Mouse (Mus musculus) spleen, adult 2 months (tissue): ENCODE results near the gene Eml1. TPM values are rescaled to one million over a fixed set of nuclear protein-coding genes. Genes with fewer than 3 reads are reported as not detected.

Experiments
- DNase-seq, 2 experiments: peaks; one replicate each; pipeline versions ENCODE4 v3.0.0 to v3.0.0-alpha.2; 2012 to 2021; ENCODE audit warnings: low spot score in 2 of 2, low read depth in 1 of 2
- H3K27ac ChIP-seq: fragments of 200-500 bp; 2 replicates; pipeline ENCODE4 v1.5.1; 2012; ENCODE audit warnings: low read length, inconsistent platforms; ENCODE audit not compliant: insufficient read depth
- H3K27me3 ChIP-seq: fragments of 200-500 bp; 2 replicates; pipeline ENCODE4 v1.6.1; 2012; ENCODE audit warnings: mild to moderate bottlenecking, moderate library complexity, low read length, inconsistent platforms; ENCODE audit not compliant: control insufficient read depth, insufficient read depth
- H3K36me3 ChIP-seq: fragments of 200-500 bp; 2 replicates; pipeline ENCODE4 v1.6.1; 2012; ENCODE audit warnings: mild to moderate bottlenecking, low read length, inconsistent platforms; ENCODE audit not compliant: control insufficient read depth, insufficient read depth
- H3K4me1 ChIP-seq: fragments of 200-500 bp; 2 replicates; pipeline ENCODE4 v1.6.1; 2011; ENCODE audit warnings: inconsistent platforms; ENCODE audit not compliant: control insufficient read depth, insufficient read depth, insufficient read length
- H3K4me3 ChIP-seq: fragments of 200-500 bp; 2 replicates; pipeline ENCODE4 v1.5.1; 2011; ENCODE audit warnings: mild to moderate bottlenecking, inconsistent platforms; ENCODE audit not compliant: insufficient read depth, insufficient read length; ENCODE audit errors: extremely low read depth
- CTCF ChIP-seq: fragments of 200-500 bp; IDR thresholded peaks from 2 replicates; pipeline ENCODE4 v1.5.1; 2011; ENCODE audit warnings: mild to moderate bottlenecking, inconsistent platforms; ENCODE audit not compliant: insufficient read depth, insufficient read length, insufficient replicate concordance; ENCODE audit errors: extremely low read depth
- POLR2A ChIP-seq: fragments of 200-500 bp; IDR thresholded peaks from 2 replicates; pipeline ENCODE4 v1.6.1; 2011; ENCODE audit warnings: low read depth, low read length, inconsistent platforms
- WGBS: fragments of 180-500 bp; shearing (Covaris S2); methylation state at CpG from one replicate; pipeline ENCODE4 v1.1.7; 2018; 5-methylcytosine and 5-hydroxymethylcytosine counted together
- polyA plus RNA-seq: library from polyadenylated mRNA; depleted of rRNA; stranded (reverse); fragments of >200 nt; gene quantifications from 2 replicates; pipeline ENCODE4 v1.2.3, GENCODE M21; 2012

Gene Eml1
- polyA plus RNA-seq, 1 experiment: 9.3 TPM

DNA sequence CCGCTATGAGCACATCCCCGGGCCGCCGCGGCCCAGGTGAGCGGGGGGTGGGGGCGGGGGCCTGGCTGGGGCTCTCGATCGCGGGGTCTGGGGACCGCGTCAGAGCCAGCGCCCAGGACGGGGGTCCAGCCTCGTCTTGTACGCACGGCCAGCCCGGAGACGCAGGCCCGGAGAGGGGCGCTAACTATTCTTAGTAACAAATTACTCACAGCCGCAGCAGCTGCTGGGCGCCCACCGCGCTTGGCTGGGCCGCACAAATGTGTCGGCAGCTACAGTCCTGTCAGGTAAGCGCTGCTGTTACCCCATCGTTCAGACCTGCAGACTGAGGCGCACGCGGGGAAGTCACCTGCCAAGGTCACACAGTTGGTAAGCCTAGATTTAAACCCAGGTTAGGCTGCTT is 36.2 kb upstream of the Eml1 start:
- no peaks in the 10 kb centered on the region for H3K36me3 ChIP-seq
- H3K27ac ChIP-seq: no peak overlapping the region
- no peak for TF ChIP-seq POLR2A
- TF ChIP-seq CTCF: no peak
- H3K4me3 ChIP-seq: peak overlapping the region; percentile 48; the same call in 1 of the 2 replicates
- H3K27me3 ChIP-seq: peaks cover 6% of the 10 kb centered on the region
- H3K4me1 ChIP-seq: peaks cover 8% of the 10 kb centered on the region
- DNase-seq: no peak
- 4% methylated on average over 32 of the region's 32 CpGs for WGBS

DNA sequence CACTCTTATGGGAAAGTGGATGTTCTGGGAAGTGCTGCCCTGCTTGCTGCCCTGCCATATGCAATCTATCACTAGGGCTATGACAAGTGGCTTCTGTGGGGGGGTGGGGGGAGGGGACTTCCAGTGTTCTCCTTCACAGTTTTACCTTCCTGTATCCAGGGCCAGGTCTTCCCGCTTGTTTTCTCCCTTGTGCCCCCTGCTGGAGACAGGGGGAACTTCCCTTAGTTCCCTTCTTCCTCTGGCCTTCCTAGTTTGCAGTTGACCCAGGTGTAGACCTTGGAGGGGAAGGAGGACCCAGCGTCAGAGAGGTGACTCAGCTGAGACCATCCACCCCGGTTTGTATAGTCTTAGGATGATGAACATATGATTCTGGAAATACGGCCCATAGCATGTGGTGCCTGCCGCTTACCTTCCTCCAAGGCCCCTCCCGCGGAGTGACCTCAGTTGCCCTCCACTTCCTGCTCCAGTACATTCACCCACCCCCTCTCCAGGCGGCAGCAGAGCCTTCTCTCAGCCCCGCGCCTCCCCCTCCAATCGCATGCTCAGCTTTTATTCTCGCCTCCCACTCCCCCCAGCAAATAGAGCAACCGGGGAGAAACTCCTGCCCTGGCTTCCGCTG is 32.1 kb upstream of the Eml1 start:
- Histone ChIP-seq H3K4me1 (peaks cover 8% of the 10 kb centered on the region), H3K36me3 (no peaks in the 10 kb centered on the region), H3K27me3 (peaks cover 6% of the 10 kb centered on the region), H3K4me3 (no peak overlapping the region), H3K27ac (no peak overlapping the region)
- DNase-seq: no peak
- TF ChIP-seq POLR2A (no peak), CTCF (peak; percentile 20; the same call in 1 of the 2 replicates)
- 15% methylated on average over 13 of the region's 14 CpGs for WGBS

DNA sequence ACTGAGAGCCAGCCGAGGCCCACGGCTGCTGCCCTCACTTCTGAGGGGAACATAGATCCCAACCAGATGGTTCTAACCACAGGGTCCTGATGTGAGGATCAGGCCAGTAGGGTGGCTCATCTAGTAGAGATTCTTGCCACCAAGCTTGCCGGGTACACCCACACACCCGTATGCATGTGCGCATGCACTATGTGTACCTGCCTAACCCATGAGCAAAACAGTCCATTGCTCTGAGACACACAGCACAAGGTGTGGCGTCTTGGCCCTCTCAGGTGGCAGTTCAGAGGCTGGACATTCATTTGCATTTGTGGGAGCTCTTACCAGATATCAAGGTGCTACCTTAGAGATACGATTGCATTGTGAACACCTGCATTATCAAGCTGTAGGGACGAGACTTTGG is 22.6 kb upstream of the Eml1 start:
- no peak for TF ChIP-seq CTCF
- H3K36me3 ChIP-seq: no peaks in the 10 kb centered on the region
- WGBS: 78% methylated on average over 8 of the region's 8 CpGs

DNA sequence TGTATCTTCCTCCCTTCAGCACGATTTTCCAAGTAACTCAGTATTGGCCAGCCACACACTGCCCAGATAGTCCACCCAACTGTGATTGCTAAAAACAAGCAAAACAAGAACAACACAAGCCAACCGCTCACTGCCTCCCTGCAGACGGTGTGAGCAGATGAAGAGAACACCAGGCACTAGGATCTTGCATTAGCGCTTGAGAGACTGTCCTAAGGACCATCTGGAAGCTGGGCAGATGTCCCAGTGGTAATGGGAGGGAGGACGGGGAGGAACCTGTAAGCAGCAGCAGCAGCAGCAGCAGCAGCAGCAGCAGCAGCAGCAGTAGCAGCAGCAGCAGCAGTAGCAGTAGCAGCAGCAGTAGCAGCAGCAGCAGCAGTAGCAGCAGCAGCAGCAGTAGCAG is 21.7 kb upstream of the Eml1 start:
- TF ChIP-seq CTCF: no peak
- WGBS: 82% methylated on average over 5 of the region's 5 CpGs
- H3K27ac ChIP-seq: no peak overlapping the region
- H3K36me3 ChIP-seq: no peaks in the 10 kb centered on the region
- H3K4me3 ChIP-seq: no peak overlapping the region
- H3K27me3 ChIP-seq: no peaks in the 10 kb centered on the region
- DNase-seq: no peak
- H3K4me1 ChIP-seq: no peaks in the 10 kb centered on the region

More for the DNA sequence above, 22.6 kb upstream of the Eml1 start:
- H3K4me1 ChIP-seq: no peaks in the 10 kb centered on the region
- no peak overlapping the region for H3K4me3 ChIP-seq
- H3K27me3 ChIP-seq: no peaks in the 10 kb centered on the region
- DNase-seq: no peak
- no peak overlapping the region for H3K27ac ChIP-seq

DNA sequence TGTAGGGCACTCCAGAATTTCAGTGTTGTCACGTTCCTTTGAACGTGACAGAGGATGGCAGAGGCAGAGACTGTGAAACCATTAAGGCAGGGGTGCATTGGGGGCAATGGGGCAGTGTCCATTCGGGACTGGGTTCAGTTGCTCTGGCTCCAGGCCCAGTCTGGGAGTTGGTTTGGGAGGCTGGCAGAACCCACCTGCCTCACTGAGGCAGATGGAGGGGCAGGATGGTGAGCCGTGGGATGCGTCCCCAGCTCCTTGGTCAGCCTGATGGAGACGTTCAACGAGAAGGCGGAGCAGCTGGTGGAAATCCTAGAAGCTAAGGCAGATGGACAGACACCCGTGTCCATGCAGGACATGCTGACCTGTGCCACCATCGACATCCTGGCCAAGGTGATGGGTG is 19.8 kb upstream of the Eml1 start:
- H3K4me3 ChIP-seq: no peak overlapping the region
- H3K4me1 ChIP-seq: no peaks in the 10 kb centered on the region
- H3K27ac ChIP-seq: no peak overlapping the region
- DNase-seq: no peak
- H3K27me3 ChIP-seq: no peaks in the 10 kb centered on the region
- no peaks in the 10 kb centered on the region for H3K36me3 ChIP-seq
- TF ChIP-seq POLR2A (no peak), CTCF (no peak)
- 87% methylated on average over 10 of the region's 10 CpGs for WGBS

DNA sequence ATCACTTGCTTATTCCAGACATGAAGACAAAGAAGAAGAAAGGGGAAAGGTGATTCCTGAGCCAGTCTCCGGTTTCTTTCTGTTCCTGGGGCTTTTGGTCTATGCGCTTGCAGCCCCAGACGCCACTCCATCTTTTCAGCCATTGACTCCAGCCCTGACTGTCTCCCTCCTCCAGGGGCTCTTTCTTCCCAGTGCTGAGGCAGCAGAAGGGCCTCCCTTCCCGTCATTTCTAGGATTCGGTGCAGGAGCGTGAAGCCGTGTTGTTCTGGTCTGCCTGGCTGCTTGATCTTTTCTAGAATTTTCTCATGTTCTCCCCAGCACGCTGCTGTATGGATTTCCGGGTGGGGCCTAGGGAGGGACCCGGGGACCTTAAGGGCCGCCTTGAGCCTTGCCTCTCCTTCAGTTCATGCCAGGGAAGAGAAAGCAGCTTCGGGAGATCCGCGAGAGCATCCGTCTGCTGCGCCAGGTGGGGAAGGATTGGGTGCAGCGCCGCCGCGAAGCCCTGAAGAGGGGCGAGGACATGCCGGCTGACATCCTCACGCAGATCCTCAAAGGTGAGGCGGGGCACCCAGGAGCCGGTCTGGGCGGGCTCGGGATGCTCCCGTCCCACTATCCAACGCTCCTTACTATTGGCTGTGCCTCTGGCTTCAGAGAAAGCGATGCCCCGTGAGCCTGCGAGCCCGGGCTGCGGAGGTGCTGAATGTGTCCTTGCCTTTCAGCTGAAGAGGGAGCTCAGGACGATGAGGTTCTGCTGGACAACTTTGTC is 18.2 kb upstream of the Eml1 start:
- TF ChIP-seq CTCF (no peak), POLR2A (no peak)
- H3K27me3 ChIP-seq: no peaks in the 10 kb centered on the region
- 17% methylated on average over 35 of the region's 35 CpGs for WGBS
- no peak overlapping the region for H3K27ac ChIP-seq
- DNase-seq: no peak
- H3K36me3 ChIP-seq: no peaks in the 10 kb centered on the region
- H3K4me3 ChIP-seq: no peak overlapping the region
- no peaks in the 10 kb centered on the region for H3K4me1 ChIP-seq

DNA sequence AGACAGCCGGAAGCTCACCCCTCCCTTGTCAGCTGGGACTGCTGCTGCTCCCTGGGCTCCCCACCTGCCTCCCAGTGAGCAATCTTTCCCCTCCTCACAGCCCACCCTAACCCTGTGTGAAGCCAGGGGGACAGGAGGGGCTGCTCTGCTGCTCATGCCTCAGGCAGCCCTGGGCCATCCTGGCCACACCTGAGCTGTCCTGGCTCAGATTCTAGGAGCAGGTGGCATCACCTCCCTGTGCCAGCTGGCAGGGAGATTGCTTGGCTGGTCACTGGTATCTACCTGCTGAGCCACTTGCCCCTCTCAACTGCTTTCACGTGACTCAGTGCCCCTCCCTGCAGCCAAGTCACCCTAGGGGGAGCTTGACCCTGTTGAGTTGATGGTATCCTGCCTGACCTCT is 16.5 kb upstream of the Eml1 start:
- DNase-seq: no peak
- Histone ChIP-seq H3K36me3 (no peaks in the 10 kb centered on the region), H3K27me3 (no peaks in the 10 kb centered on the region), H3K27ac (no peak overlapping the region), H3K4me1 (no peaks in the 10 kb centered on the region), H3K4me3 (no peak overlapping the region)
- 82% methylated on average over 2 of the region's 2 CpGs for WGBS
- TF ChIP-seq CTCF: no peak
- TF ChIP-seq POLR2A: no peak
